Mouse (Mus musculus) skeletal muscle tissue, postnatal 0 days (tissue): Measurements from ENCODE around the gene Slc19a2. TPM values are rescaled to one million over a fixed set of nuclear protein-coding genes. Genes with fewer than 3 reads are reported as not detected.

Experiments
- polyA plus RNA-seq: library from polyadenylated mRNA; unstranded; fragments of >200 nt; fragmentation: Nextera tagmentation; extraction: Ambion mirVana; gene quantifications from 2 replicates; pipeline ENCODE4 v1.2.1, GENCODE M21; 2015

The Slc19a2 gene
- 2.7 and 2.9 TPM in 2 replicates for polyA plus RNA-seq

DNA sequence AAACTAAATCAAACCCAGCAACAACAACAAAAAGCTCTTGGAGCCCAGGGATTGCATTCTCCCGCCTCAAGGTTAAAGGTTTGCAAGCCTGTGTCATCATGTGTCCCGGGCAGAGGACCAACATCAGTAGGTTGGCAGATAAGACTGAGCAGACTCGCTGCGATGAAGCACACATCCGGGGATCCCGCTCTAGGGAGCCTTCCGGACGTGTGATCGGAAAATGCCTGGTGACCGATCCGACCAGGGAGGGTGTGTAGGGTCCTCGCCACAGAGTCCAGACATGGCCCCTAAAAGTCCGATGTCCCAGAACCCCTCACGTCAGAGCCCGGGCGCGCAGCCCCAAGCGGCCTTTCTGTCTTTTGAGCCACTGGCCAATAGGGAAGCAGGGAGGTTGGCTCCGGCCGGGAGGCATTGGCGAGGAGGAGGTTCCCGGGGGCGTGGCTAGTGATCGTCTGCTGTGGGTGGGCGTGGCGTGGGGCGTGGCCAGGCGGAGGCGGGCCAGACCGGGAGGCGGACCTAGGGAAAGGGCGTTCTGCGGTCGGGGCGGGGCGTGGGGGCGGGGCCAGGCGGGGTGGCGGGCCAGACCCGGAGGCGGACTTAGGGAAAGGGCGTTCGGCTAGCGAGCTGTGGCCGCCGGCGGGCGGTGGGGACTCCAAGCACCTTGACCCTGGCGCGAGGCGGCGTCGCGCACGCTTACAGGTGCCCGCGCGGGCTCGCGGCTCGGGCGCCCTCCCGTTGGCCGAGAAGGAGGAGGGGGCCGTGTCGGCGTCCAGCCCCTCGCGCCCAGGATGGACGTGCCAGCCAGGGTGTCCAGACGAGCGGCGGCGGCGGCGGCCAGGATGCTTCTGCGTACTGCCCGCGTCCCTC, at the start of gene Slc19a2:
Gene Slc19a2 (plus strand): TSS at position 582 of the 867 bp plus-strand sequence.

DNA sequence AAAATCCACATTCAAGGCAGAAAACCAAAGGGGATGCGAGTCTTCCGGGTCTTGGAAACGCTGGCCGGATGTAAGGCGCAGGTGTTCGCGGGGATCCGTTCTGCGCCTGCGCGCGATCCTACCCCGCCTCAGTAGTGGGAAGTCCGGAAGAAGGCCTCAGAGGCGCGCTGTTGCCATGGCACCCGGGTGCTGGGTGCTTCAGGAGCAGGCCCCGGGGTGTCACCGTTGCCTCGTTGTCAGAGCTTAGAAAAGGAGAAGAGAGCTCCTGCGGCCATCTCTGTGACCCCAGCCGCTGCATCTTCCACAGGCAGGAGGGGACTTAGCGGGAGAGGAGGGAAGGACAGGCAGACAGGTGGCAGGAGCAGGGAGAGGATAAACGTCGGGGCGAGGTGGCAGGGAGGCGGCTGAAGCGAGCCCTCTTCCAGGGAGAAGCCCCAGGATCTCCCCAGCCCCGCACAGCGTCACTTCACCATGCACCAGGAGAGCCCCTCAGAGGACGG, 26.7 kb downstream of the Slc19a2 start, which contains the start of gene Ccdc181:
Gene Ccdc181 (plus strand): TSS at position 131 of the 500 bp plus-strand sequence.

DNA sequence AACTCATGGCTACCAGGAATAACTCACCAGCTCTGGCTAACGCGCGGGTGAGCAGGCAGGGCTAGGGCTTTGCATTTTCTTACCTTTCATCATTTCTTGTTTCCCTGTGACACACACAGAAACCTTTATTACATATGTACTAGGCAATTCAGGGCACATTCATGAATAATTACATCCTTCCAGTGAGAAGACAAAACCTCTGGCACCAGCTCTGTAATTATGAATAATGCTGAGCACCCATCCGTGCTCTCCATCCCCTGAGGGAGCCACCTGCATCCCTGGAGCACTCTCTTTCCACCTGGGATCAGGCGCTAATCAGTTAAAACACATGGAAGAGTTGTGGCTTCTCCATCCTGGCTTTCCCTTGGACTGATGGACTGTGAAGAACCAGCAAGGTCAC, 55.0 kb downstream of the Slc19a2 start, which contains the start of gene Nme7:
Gene Nme7 (plus strand): TSS at position 301 of the 400 bp plus-strand sequence.

GRCm38 (mm10) chr1:164307124-164307751, 58.4 kb downstream of the Slc19a2 start, which contains the start of gene Blzf1:
TSS of gene Blzf1 (minus strand) at chr1:164307489.

Other genes with a start within 250 kb of the Slc19a2 start
- 0.05 and 0.13 TPM in 2 replicates for gene Sele, start 200.8 kb upstream of the Slc19a2 start, polyA plus RNA-seq
- gene Sell, start 187.1 kb upstream of the Slc19a2 start, polyA plus RNA-seq, result 0.27 and 0.45 TPM in 2 replicates
- 0.62 and 0.88 TPM in 2 replicates for gene Selp, start 133.8 kb upstream of the Slc19a2 start, polyA plus RNA-seq
- 0.05 TPM in 2 replicates for gene F5, start 97.2 kb upstream of the Slc19a2 start, polyA plus RNA-seq
- 3.4 and 4.8 TPM in 2 replicates for gene Ccdc181, start 26.5 kb downstream of the Slc19a2 start, polyA plus RNA-seq
- gene Nme7, start 55.1 kb downstream of the Slc19a2 start, polyA plus RNA-seq, result 7.6 and 10.8 TPM in 2 replicates
- 22.3 and 24.0 TPM in 2 replicates for gene Blzf1, start 58.4 kb downstream of the Slc19a2 start, polyA plus RNA-seq
- gene Atp1b1, start 209.3 kb downstream of the Slc19a2 start, polyA plus RNA-seq, result 30.7 and 34.3 TPM in 2 replicates